Mouse (Mus musculus): ENCODE data around the gene 4931428F04Rik.
A peak's percentile ranks its signal among the peaks of the same experiment; 100 is the strongest.

The 4931428F04Rik gene

DNA sequence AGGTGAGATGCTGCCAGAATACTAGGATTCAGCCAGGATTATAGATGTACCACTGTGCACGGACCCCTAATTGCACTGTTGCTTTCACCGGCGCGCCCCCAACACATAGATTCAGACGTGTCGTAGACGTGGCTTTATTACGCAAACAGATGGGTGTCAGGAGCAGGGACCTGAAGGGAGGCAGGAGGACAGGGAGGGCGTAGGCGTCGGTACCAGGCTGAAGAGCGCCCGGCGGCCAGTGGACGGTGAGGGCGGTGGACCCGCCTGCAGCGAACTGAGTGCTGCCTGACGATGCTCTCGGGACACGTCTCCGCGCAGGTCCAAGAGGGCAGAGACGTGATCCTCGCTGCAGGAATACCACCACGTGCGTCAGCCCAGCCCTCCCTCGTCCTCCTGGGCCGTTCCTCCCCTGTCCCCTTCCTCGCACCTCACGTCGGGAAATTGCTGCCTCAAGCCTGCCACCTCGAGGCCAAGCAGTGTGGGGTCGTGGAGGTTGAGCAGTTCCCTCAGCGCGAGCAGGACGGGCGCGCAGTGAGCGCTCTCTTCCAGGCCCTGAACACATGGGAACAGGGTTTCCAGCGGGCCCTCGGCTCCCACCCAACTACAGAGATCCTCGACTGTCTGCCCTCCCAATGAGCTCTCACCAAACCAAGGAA lies at the start of gene 4931428F04Rik:
4931428F04Rik (minus strand) TSS at position 60 of the 656 bp plus-strand sequence.
- DNase-seq (ENCODE audit: low read depth) = no peak

DNA sequence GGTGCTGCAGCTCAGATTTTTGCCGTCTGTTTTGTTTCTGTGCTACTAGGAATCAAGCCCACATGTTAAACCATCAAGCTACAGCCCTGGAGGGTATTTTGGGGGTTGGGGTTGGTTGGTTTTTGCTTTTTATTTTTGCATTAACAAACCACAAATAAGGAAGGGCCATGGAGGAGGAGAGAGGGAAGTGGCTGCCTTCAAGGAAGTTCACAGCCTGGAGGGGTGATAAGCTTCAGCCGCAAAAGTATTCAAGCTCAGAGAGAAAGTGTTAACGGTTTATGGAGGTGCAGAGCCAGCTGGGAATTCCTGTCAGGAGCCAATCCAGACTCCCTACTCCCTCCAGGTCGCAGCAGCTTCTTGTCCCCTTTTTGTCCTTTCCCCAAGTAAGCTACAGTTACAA lies 49.3 kb upstream of the 4931428F04Rik start:
- DNase-seq (ENCODE audit: low read depth) = peak; percentile 82

DNA sequence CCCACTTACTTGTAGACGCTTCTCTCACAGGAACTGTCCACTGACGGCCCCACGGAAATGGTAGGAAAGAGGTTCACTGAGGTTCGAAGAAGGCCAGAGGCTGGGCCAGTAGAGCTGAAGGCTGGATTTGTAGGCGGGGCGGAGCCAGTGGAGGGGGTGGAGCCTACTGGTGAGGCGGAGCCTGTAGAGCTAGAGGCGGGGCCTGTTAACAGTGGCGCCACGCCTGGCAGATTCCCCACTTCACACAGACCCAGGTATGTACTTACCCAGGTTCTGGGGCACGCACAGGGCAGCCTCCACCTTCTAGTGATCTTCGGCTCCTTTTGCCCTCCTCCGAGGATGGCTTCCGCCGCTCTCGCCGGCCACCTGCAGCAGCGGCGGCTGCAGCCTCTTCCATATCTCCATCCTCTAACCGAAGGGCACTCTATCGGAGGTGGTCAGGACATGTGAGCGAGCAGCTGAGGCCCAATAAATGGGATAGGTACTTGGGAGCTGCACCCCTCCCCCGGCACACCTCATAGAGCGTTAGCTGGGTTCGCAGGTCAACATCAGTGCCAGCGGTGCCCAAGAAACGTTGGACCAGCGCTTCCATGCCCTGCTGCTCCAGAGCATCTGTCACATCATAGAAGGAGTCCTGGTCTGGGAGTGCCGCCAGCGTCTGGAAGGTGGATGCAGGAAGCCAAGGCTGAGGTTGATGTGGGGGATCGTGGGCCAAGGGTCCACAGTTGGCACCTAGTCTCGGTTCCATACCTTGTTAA lies 46.9 kb upstream of the 4931428F04Rik start:
- DNase-seq (ENCODE audit: low read depth) = no peak

DNA sequence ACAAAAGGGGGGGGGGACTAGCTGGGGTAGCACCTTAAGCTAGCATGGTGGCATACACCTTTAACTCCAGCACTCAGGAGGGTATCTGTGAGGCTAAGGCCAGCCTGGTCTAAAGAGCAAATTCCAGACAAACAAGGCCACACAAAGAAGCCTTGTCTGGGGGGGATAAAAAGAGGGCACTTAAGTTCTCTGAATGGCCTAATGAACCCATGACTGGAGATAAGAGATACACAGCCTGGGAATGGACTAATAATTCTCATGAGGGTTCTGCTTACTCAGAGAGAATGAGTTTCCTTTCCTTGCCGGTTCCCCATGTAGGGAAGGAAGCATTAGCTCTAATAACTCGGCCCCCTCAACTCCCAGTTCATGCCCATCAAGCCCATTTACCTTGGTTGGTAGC lies 42.9 kb upstream of the 4931428F04Rik start:
- no peak for DNase-seq (ENCODE audit: low read depth)

DNA sequence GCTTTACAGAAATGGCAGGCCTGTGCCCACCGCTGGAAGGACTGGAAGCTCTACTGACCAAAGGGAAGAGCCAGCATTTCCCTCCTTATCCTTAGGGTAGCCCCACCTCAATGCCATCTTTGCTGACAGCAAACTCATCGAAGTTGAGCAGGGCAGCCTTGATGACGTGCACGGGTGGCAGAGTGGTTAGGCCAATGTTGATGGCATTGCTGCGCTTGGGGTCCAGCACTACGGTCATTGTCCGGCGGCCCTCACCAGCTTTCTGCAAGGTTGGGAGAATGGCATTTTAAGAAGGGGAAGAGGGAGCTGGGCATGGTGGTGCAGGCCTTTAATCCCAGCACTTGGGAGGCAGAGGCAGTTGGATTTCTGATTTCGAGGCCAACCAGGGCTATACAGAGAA lies 42.3 kb upstream of the 4931428F04Rik start:
- no peak for DNase-seq (ENCODE audit: low read depth)

DNA sequence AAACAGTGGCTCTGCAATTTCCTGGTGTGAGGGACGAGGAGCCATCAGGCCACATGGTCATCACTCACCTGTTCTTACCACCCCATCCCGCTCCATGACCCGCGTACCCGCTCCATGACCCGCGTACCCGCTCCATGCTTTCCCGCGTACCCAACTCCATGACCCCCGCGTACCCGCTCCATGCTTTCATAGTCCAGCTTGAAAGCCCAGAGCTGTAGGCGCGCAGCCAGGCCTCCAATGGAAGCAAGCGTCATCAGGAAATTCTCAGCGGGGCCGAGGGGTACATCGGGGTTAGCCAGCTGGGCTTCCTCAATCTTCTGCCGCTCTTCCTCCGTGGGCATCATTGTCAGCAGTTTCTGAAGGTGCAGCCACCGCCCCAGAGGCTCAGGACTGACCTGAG lies 41.8 kb upstream of the 4931428F04Rik start:
- no peak for DNase-seq (ENCODE audit: low read depth)

DNA sequence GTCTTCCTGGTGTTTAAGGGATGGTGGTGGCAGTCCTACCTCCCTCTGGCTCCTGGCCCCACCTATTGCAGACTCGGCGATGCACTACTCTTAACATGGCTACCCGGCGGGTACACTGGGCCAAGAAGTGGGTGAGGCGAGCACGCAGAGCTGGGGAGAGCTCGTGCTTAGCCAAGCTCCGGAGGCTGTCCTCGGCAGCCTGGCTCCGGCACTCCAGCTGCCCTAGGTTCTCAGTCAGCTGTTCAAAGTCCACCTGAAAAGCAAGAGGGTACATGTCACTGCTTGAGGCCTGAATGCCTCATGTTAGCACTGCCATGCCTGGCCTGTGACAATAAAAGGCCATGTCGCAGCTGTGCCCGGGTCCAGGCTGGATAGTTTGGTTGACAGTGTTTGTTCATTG lies 40.7 kb upstream of the 4931428F04Rik start:
- no peak for DNase-seq (ENCODE audit: low read depth)

DNA sequence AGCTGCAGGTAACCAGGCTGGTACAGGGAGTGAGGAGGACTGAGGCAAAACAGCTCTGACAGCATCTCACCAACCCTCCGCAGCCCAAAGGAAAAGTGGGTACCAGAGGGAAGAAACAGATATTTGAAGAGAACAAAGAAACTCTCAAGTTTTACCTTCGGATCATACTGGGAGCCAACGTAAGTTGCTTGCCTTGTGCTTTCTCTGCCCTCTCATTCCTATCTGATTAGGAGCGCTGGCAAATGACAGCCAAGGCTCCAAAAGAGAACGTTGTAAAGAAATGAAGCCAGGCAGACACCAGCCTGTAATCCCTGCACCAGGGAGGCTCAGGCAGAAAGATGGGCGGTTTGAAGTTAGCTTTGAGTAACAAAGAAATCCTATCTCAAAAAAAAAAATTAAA lies 37.3 kb upstream of the 4931428F04Rik start:
- DNase-seq (ENCODE audit: low read depth) = no peak

DNA sequence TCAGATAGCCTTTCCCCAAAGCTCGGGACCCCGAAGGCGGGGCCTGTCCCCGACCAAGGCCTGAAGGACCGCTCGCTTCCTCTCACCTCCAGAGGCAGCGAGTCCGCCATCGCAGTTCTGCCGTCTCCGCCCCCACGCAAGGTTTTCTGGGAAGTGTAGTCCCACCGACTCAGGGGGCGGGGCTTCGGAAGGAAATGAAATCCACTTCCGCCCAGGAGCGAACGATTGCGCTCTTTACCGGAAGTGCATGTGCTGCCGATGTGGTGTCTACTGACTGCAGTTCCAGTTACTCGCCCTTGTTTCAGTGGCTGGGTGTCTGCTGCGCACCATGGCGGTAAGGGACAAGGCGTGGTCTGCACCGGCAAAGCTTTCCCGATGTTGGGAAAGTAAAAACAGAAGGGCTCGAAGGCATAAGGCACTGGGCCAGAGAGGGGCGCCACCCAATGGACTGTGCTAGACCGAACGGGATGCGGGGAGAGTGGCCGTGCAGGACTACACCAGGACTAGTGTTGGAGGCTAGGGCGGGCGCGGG lies 36.5 kb upstream of the 4931428F04Rik start, which contains the start of the genes Lrrc29 and Tmem208:
Lrrc29 (minus strand) TSS at position 138 of the 532 bp plus-strand sequence.
Tmem208 (plus strand) TSS at position 214 of the 532 bp plus-strand sequence.
- peak; percentile 97 for DNase-seq (ENCODE audit: low read depth)

DNA sequence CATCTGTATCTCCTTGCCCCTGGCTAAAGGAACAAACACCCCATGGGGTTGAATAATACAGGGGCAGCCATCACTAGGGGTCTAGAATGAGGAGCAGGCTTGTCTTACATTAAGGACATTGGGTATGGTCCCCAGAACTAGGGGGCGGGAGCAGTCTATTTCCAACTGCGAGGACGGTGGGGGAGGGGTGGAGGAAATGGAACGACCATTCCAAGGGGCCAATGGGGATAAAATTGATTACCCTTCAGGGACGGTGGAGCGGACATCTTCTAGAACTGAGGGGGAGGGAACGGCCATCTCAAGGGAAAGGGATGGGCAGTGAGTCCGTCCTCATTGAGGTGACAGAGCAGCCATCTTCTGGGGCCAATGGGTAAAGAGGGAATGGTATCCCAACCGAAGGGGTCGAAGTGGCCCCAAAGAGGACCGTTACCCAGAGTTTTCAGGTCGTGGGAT lies 36.0 kb upstream of the 4931428F04Rik start:
- no peak for DNase-seq (ENCODE audit: low read depth)

DNA sequence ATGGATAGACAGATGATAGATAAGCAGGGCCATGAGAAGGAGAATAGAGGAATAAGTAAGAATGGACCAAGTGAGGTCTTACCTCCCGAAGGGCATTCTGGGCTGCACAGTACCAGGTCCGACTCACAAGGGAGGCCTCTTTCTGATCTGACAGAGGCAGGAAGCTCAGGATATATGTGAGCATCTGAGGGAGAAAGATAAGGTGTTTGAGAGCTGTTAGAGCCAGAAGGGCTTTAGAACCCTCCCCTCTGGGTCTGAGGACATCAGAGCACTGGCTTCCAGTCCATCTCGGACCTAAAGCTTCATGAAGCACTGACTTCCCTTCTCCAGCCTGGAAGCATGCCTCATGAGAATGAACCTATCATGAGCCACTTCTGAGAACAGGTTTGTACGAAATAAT lies 33.5 kb upstream of the 4931428F04Rik start:
- DNase-seq (ENCODE audit: low read depth) = peak; percentile 37

DNA sequence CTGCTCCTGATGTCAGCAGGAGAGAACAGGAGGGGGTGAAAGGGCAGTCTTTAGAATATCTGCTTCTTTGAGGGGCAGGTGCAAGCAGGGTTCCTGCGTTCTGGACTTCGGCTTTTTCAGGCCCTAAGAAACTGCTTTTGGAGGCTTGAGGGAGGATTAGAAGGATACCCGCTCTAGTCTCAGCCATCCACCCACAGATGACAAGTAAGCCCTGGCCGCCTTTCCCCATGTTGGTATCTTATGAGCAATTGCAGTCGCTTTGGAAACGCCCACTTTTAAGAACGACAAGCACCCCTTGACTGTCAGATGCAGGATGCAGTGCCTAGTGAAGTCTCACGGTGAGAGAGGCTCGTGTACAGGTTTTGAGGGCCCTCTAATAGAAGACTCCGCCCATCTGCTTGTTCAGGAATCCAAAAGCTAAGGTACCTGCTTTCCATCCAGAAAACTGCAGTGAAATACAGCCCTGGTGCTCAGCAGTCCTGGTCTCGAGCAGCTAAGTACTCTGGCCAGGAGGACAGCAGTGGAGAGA lies 29.1 kb upstream of the 4931428F04Rik start:
- no peak for DNase-seq (ENCODE audit: low read depth)

DNA sequence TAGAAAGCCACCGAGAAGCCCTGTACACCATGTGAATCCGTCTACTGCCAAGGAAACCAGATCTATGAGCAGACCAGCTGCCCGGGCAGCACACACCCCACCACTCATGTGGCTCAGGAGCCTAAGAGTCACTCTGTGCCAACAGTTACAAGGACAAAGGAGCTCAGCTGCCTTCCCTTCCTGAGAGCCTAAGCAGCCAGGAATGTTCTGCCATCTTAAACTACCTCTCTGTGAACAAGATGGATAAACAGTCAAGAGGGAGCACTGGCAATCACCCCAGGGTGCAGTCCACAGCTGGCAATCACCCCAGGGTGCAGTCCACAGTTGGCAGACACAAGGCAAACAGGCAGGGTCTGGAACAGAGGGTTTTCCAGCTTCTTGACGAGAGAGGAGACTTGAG lies 28.3 kb upstream of the 4931428F04Rik start:
- DNase-seq (ENCODE audit: low read depth) = no peak

DNA sequence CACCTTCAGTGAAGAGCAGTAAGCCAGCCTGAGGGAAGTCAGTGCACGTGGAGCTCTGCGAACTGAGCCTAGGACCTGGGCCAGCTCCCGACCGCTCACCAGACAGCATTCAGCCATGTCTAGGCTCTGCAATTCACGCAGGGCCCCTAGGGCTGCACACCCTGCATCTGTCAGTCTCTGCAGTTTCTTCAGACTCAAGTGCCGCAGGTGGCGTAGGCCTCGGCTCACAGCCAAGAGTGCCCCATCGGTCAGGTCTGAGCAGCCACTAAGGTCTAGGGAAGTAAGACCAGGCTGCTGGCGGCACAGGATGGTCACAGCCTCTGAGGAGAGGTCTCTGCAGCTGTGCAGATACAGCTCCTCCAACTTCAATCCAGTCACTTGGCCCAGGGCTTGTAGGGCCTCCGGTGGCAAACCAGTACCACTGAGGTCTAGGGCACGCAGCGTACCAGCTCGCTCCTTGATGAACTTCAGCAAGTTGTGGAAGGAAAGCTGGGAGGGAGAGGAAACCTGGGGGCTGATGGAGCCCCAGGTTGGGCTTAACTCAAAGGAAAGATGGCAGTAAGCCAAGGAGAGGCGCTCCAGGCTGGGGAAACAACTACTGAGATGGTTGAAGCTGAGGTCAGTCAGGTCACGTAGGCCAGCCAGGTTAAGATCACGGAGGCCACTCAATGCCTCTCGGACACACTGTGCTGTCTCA lies 25.6 kb upstream of the 4931428F04Rik start:
- no peak for DNase-seq (ENCODE audit: low read depth)

DNA sequence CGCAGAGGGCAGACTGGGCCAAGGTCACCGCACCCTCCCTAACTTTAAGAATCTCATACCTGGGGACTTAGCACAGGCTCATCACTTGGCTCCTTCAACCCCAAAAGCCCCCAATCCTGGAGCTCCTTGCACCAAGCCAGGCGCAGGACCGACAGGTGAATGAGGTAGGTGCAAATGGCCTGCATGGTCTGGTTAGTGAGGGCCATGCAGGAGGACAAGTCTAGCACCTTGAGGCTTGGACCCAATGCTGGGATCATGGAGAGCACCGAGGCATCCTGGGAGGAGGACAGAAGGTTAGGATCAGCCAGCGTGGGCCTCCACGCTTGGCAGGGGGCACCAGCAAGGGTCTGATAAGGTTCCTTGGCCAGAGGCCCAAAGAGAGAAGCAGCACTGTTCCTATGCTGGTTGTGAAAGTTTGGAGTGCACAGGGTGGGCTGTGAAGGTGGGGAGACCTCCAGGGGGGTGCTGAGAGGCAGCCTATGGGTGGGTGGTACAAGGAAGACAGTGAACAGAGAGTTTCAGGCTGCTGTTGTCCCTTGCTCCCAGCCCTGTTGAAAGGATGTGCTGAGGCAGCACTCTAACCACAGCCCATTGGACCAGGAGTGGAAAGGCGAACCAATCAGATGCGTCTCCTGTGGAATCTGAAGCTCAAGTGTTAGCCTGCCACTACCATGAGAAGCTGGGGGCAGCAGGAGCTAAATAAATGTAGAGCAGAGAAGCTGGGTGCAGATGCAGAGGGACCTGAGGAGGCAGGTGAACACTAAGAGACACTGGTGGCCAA lies 24.1 kb upstream of the 4931428F04Rik start:
- DNase-seq (ENCODE audit: low read depth) = no peak

DNA sequence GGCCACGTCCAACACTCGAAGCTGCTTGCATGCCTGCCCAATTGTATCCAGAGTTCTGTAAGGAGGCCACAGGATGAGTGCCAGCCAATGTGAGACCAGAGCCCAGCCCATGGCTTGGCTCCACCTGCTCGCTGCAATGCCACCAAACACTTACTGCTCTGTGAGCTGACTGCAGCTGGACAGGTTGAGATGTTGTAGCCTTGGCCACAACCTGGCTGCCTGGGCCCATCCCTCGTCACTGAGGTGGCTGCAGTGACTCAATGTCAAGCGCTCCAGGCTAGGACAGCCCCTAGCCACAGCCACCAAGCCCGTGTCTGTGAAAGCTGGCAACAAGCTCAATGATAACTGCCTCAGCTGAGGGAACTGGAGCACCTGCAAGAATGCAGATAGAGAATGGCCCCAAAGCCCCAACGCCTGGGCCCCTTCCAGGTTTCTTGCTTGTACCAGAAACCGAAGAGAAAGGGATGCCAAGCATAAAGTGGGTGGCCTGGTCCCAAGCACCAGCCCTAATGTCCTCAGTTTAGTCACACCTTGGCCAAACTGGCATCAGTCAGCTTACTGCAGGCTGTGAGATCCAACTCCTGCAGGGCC lies 23.3 kb upstream of the 4931428F04Rik start:
- DNase-seq (ENCODE audit: low read depth) = no peak

DNA sequence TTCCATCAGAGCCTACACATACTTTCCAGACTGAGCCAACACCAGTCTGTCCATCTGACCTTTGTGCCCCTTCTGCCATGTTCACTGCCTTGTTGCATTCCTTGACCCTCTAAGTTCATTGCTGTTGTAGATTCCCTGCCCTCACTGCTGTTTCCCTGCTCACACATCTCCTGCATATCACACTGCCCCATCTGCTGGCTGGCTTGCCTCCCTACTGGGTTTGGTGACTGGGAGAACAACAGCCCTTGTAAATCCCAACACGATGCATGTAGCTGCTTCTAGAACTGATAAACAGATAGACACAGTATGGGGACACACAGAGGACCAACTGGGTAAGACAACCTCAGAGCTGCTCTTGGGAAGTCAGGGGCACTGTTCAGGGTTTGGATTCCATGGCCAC lies 22.1 kb upstream of the 4931428F04Rik start:
- no peak for DNase-seq (ENCODE audit: low read depth)

DNA sequence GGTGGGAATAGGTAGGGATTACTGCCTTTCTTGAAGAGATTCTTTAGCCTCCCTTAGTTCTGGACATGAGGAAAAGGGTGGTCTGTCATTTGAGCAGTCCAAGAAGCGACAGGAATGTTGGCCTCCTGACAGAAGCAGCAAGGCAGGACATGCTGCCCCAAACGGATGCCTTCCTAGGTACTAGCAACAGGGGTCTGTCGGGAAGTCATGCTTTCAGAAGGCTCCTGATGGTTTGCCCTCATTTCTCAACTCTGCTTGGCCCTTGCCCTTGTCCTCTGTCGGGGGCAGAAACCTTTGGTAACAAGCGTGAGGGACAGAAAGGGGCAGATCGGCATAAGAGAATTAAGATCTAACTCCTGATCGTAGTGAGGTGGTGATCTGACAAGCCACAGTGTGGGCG lies 20.5 kb upstream of the 4931428F04Rik start:
- no peak for DNase-seq (ENCODE audit: low read depth)

DNA sequence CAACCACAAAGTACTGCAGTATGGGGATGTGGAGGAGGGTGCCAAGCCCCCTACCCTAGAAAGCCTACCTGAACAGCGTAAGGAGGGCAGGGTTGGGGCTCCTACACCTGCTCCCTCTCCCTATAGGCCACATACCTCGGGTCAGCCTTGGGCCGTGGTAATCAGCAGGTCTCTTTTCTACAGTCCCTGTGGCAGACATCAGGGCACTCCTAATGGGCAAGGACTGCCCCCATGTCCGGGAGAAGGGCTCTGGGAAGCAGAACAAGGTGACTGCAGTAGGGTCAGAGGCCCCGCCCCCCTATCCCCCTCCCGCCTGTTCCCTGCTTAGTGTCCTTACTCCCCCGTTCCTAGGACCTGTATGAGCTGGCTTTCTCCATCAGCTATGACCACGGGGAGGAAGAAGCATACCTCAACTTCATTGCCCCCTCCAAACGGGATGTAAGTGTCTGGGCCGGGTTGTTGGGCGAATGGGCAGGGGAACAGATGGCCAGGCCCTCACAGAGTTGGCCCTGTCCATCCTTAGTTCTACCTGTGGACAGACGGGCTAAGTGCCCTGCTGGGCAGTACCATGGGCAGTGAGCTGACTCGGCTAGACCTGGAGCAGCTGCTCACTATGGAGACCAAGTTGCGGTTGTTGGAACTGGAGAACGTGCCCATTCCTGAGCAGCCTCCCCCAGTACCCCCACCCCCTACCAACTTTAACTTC lies 19.6 kb upstream of the 4931428F04Rik start:
- DNase-seq (ENCODE audit: low read depth) = no peak

DNA sequence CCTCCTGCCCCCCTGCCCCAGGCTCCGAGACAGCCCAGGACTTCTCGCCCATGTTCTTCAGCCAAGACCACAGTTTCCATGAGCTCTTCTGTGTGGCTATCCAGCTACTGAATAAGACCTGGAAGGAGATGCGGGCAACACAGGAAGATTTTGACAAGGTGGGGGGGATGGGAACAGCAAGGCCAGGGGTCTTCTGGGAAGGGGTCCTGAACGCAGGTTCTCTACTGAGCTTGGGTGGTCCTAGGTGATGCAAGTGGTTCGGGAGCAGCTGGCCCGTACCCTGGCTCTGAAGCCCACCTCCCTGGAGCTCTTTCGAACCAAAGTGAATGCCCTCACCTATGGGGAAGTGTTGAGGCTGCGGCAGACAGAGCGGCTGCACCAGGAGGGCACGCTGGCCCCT lies 18.8 kb upstream of the 4931428F04Rik start:
- DNase-seq (ENCODE audit: low read depth) = no peak
